Mouse (Mus musculus): ENCODE data around the gene Hlcs. TPM values are rescaled to one million over a fixed set of nuclear protein-coding genes. Genes with fewer than 3 reads are reported as not detected.

Gene Hlcs
- polyA plus RNA-seq, 1 experiment from 2014 or later, result 7.2 TPM

- Histone ChIP-seq H3K4me1 (ENCODE audit: control insufficient read depth, insufficient read depth, low read length) (0 out of 2 replicates have a peak, but pooled peaks cover 8% of the 10 kb centered on the region), H3K27ac (ENCODE audit: low read length) (no peak overlapping the region), H3K4me2 (ENCODE audit: low read depth, low read length) (no peak overlapping the region), H3K36me3 (ENCODE audit: control insufficient read depth, insufficient read depth, low read length) (no peaks in the 10 kb centered on the region), H3K9ac (ENCODE audit: low read depth, low read length) (no peak overlapping the region), H3K4me3 (ENCODE audit: low read length) (no peak overlapping the region), H3K27me3 (replicated peaks; ENCODE audit: control insufficient read depth, insufficient read depth, low read length) (no peaks in the 10 kb centered on the region), H3K9me3 (ENCODE audit: control insufficient read depth, low read length) (no peaks in the 10 kb centered on the region)
- ATAC-seq, result no peak
- 17% methylated on average over 7 of the region's 7 CpGs for WGBS
Observed at GRCm38 (mm10) chr16:94164236-94164635, 149.1 kb downstream of the Hlcs start.

GRCm38 (mm10) chr16:94163051-94163450 is 150.3 kb downstream of the Hlcs start:
- Histone ChIP-seq H3K36me3 (ENCODE audit: control insufficient read depth, insufficient read depth, low read length) (no peaks in the 10 kb centered on the region), H3K9ac (ENCODE audit: low read depth, low read length) (no peak overlapping the region), H3K27me3 (replicated peaks; ENCODE audit: control insufficient read depth, insufficient read depth, low read length) (no peaks in the 10 kb centered on the region), H3K4me2 (ENCODE audit: low read depth, low read length) (no peak overlapping the region), H3K9me3 (ENCODE audit: control insufficient read depth, low read length) (no peaks in the 10 kb centered on the region), H3K27ac (ENCODE audit: low read length) (no peak overlapping the region), H3K4me1 (ENCODE audit: control insufficient read depth, insufficient read depth, low read length) (0 out of 2 replicates have a peak, but pooled peaks cover 8% of the 10 kb centered on the region), H3K4me3 (ENCODE audit: low read length) (no peak overlapping the region)
- ATAC-seq, result no peak
- 80% methylated on average over 11 of the region's 11 CpGs for WGBS

- no peak for ATAC-seq
- no peak overlapping the region for H3K27ac ChIP-seq (ENCODE audit: low read length)
- H3K9ac ChIP-seq (ENCODE audit: low read depth, low read length), result no peak overlapping the region
- H3K27me3 ChIP-seq (replicated peaks; ENCODE audit: control insufficient read depth, insufficient read depth, low read length), result no peaks in the 10 kb centered on the region
- no peaks in the 10 kb centered on the region for H3K36me3 ChIP-seq (ENCODE audit: control insufficient read depth, insufficient read depth, low read length)
- no peak overlapping the region for H3K4me3 ChIP-seq (ENCODE audit: low read length)
- 0 out of 2 replicates have a peak, but pooled peaks cover 8% of the 10 kb centered on the region for H3K4me1 ChIP-seq (ENCODE audit: control insufficient read depth, insufficient read depth, low read length)
- no peaks in the 10 kb centered on the region for H3K9me3 ChIP-seq (ENCODE audit: control insufficient read depth, low read length)
- H3K4me2 ChIP-seq (ENCODE audit: low read depth, low read length), result no peak overlapping the region
- 56% methylated on average over 6 of the region's 6 CpGs for WGBS
Observed at GRCm38 (mm10) chr16:94162000-94162399, 151.4 kb downstream of the Hlcs start.

- H3K4me3 ChIP-seq (ENCODE audit: low read length), result no peak overlapping the region
- no peaks in the 10 kb centered on the region for H3K27me3 ChIP-seq (replicated peaks; ENCODE audit: control insufficient read depth, insufficient read depth, low read length)
Observed at GRCm38 (mm10) chr16:94157819-94158218, 155.6 kb downstream of the Hlcs start.

GRCm38 (mm10) chr16:94155041-94155653 is 158.2 kb downstream of the Hlcs start:
- Histone ChIP-seq H3K27ac (ENCODE audit: low read length) (no peak overlapping the region), H3K4me1 (ENCODE audit: control insufficient read depth, insufficient read depth, low read length) (peaks cover 22% of the 10 kb centered on the region), H3K4me2 (ENCODE audit: low read depth, low read length) (no peak overlapping the region), H3K9me3 (ENCODE audit: control insufficient read depth, low read length) (no peaks in the 10 kb centered on the region), H3K36me3 (ENCODE audit: control insufficient read depth, insufficient read depth, low read length) (no peaks in the 10 kb centered on the region), H3K27me3 (replicated peaks; ENCODE audit: control insufficient read depth, insufficient read depth, low read length) (no peaks in the 10 kb centered on the region), H3K4me3 (ENCODE audit: low read length) (no peak overlapping the region), H3K9ac (ENCODE audit: low read depth, low read length) (0 out of 2 replicates have a peak overlapping the region, but pooled peaks have one; percentile 3)
- no peak for ATAC-seq
- 51% methylated on average over 14 of the region's 14 CpGs for WGBS

More at GRCm38 (mm10) chr16:94157819-94158218, 155.6 kb downstream of the Hlcs start:
- Histone ChIP-seq H3K27ac (ENCODE audit: low read length) (no peak overlapping the region), H3K9me3 (ENCODE audit: control insufficient read depth, low read length) (no peaks in the 10 kb centered on the region), H3K9ac (ENCODE audit: low read depth, low read length) (no peak overlapping the region), H3K4me1 (ENCODE audit: control insufficient read depth, insufficient read depth, low read length) (peaks cover 5% of the 10 kb centered on the region; the same call in 1 of the 2 replicates), H3K4me2 (ENCODE audit: low read depth, low read length) (no peak overlapping the region), H3K36me3 (ENCODE audit: control insufficient read depth, insufficient read depth, low read length) (no peaks in the 10 kb centered on the region)
- ATAC-seq, result no peak
- WGBS, result 39% methylated on average over 8 of the region's 8 CpGs

GRCm38 (mm10) chr16:94150125-94151103 is 163.0 kb downstream of the Hlcs start:
- H3K9ac ChIP-seq (ENCODE audit: low read depth, low read length), result no peak overlapping the region
- 51% methylated on average over 15 of the region's 15 CpGs for WGBS
- no peak overlapping the region for H3K4me2 ChIP-seq (ENCODE audit: low read depth, low read length)
- H3K27ac ChIP-seq (ENCODE audit: low read length), result peak overlapping the region; percentile 80
- no peak overlapping the region for H3K4me3 ChIP-seq (ENCODE audit: low read length)
- peak; percentile 97 for ATAC-seq
- peaks cover 26% of the 10 kb centered on the region for H3K4me1 ChIP-seq (ENCODE audit: control insufficient read depth, insufficient read depth, low read length)
- H3K27me3 ChIP-seq (replicated peaks; ENCODE audit: control insufficient read depth, insufficient read depth, low read length), result no peaks in the 10 kb centered on the region
- no peaks in the 10 kb centered on the region for H3K9me3 ChIP-seq (ENCODE audit: control insufficient read depth, low read length)
- H3K36me3 ChIP-seq (ENCODE audit: control insufficient read depth, insufficient read depth, low read length), result no peaks in the 10 kb centered on the region

- ATAC-seq, result no peak
- H3K27ac ChIP-seq (ENCODE audit: low read length), result no peak overlapping the region
- no peaks in the 10 kb centered on the region for H3K27me3 ChIP-seq (replicated peaks; ENCODE audit: control insufficient read depth, insufficient read depth, low read length)
- H3K9ac ChIP-seq (ENCODE audit: low read depth, low read length), result no peak overlapping the region
- H3K4me1 ChIP-seq (ENCODE audit: control insufficient read depth, insufficient read depth, low read length), result peaks cover 35% of the 10 kb centered on the region
- H3K36me3 ChIP-seq (ENCODE audit: control insufficient read depth, insufficient read depth, low read length), result no peaks in the 10 kb centered on the region
- no peak overlapping the region for H3K4me2 ChIP-seq (ENCODE audit: low read depth, low read length)
- H3K9me3 ChIP-seq (ENCODE audit: control insufficient read depth, low read length), result no peaks in the 10 kb centered on the region
- 39% methylated on average over 11 of the region's 11 CpGs for WGBS
- H3K4me3 ChIP-seq (ENCODE audit: low read length), result no peak overlapping the region
Observed at GRCm38 (mm10) chr16:94148139-94148538, 165.2 kb downstream of the Hlcs start.

GRCm38 (mm10) chr16:94143325-94143724 is 170.0 kb downstream of the Hlcs start:
- H3K4me1 ChIP-seq (ENCODE audit: control insufficient read depth, insufficient read depth, low read length), result peaks cover 12% of the 10 kb centered on the region
- H3K9ac ChIP-seq (ENCODE audit: low read depth, low read length), result no peak overlapping the region
- no peaks in the 10 kb centered on the region for H3K27me3 ChIP-seq (replicated peaks; ENCODE audit: control insufficient read depth, insufficient read depth, low read length)
- H3K4me3 ChIP-seq (ENCODE audit: low read length), result no peak overlapping the region
- no peaks in the 10 kb centered on the region for H3K9me3 ChIP-seq (ENCODE audit: control insufficient read depth, low read length)
- WGBS, result 14% methylated on average over 10 of the region's 10 CpGs
- H3K4me2 ChIP-seq (ENCODE audit: low read depth, low read length), result peak overlapping the region; percentile 23; the same call in 1 of the 2 replicates
- peak; percentile 43; the same call in 1 of the 2 replicates for ATAC-seq
- no peak overlapping the region for H3K27ac ChIP-seq (ENCODE audit: low read length)
- H3K36me3 ChIP-seq (ENCODE audit: control insufficient read depth, insufficient read depth, low read length), result no peaks in the 10 kb centered on the region

GRCm38 (mm10) chr16:94140746-94141145 is 172.6 kb downstream of the Hlcs start:
- no peaks in the 10 kb centered on the region for H3K9me3 ChIP-seq (ENCODE audit: control insufficient read depth, low read length)
- H3K4me3 ChIP-seq (ENCODE audit: low read length), result no peak overlapping the region
- no peak overlapping the region for H3K9ac ChIP-seq (ENCODE audit: low read depth, low read length)
- H3K4me2 ChIP-seq (ENCODE audit: low read depth, low read length), result no peak overlapping the region
- H3K27me3 ChIP-seq (replicated peaks; ENCODE audit: control insufficient read depth, insufficient read depth, low read length), result no peaks in the 10 kb centered on the region
- no peak for ATAC-seq
- H3K36me3 ChIP-seq (ENCODE audit: control insufficient read depth, insufficient read depth, low read length), result no peaks in the 10 kb centered on the region
- 60% methylated on average over 10 of the region's 10 CpGs for WGBS
- H3K4me1 ChIP-seq (ENCODE audit: control insufficient read depth, insufficient read depth, low read length), result peaks cover 9% of the 10 kb centered on the region
- no peak overlapping the region for H3K27ac ChIP-seq (ENCODE audit: low read length)
